Mouse (Mus musculus): Measurements from ENCODE around the gene Slc35c2.
A peak's percentile ranks its signal among the peaks of the same experiment; 100 is the strongest.

The Slc35c2 gene

DNA sequence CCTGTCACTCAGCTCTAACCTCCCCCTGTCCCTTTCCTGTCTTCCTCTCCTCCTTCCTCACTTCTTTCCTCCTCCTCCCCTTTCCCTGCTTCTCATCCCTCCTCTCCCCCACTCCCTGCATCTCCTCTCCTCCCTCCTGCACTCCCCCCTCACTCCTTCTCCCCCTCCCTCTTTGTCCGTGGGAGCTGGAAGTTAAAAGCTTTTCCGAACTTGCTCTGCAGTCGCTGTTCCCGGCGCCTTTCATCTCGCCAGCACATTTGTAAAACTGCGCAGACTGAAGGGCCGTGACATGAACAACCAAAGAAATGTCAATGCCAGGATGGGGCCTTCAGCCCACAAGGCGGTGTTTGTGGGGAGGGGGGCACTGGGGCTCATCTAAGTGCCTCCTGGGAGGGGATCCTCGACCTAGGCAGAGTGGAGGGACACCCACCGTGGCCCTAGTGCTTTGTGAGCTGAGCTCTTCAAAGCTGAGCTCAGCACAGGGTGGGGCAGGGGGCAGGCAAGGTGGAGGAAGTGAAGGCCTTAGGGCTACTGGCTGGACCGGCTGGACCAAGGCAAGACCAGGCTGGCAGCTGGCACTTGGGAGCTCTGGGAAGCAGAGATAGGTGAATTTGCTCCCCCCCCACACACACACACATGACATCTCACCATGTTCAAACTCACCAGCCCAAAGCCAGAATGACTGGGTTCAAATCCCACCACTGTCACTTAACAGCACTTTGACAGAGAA, 49.1 kb downstream of the Slc35c2 start:
- DNase-seq (ENCODE audit: low read depth, low spot score): no peak

DNA sequence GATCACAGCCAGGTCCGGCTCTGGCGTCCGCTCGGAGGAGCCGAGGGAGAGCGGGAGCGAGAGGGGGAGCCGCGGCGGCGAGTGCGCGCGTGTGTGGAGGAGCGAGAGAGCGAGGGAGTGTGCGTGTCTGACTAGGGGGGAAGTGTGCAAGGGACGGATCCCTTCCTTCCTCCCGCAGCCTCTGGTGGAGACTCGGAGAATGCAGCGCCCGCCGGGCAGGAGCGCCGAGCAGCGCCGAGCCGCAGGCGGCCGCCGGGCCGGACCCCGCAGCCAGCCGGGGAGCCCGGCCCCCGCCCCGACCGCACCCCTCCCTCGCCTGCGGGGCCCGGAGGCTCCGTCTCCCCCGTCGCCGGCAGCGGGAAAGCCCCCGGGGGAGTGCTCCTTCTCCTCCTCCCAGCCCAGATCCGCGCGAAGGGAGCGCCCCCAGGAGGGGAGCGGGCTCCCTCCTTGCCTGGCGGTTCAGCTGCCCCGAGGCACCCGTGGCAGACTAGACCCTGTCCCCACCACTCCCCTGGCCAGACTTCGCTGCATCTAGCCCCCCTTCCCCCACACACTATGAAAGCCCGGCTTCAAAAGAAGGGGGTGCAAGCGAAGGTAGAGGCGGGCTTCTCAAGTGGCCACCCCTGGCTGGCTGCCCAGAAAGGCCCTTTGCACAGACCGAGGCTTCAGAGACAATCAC, 52.9 kb downstream of the Slc35c2 start, which contains the start of gene Cdh22:
Gene Cdh22 (minus strand): TSS at position 241 of the 679 bp plus-strand sequence.
- DNase-seq (ENCODE audit: low read depth, low spot score): peak; percentile 20

GRCm38 (mm10) chr2:165234291-165234612, 53.4 kb downstream of the Slc35c2 start:
- DNase-seq (ENCODE audit: low read depth, low spot score): no peak

DNA sequence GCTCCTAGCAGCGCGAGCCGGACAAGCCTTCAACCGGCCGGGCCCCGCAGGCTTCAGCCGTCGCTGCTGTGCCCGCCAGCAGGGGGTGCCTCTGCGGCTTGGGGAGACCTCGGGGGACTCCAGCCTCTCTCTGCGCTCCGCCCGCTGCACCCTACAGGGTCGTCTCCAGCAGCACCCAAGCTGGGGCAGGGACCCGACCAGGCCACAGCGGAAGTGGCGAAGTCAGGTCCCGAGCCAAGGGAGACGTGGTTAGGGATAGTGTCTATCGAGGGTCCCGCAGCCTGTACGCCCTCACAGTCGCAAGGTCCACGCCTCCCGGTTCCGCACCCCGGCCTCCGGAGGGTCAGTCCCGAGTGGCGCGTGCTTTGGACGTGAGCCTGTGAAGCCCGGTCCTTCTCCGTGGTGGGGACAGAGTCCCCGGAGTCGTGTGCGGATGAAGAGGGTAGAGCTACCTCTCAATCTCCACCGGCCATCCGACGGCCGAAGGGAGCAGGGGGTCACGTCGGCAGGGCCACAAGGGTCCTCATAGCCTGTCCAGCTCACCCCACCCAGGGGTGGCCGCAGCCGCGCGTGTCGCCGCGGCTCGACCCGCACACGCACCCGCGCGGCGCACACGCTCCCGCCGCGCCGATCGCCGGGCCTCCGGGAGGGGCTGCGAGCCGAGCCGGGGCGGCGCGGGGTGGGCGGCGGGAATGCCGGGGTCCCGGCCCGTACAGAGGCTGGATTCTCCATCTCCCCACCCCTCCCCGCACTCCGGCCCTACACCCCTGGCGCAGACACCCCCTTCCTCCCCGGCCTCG, 54.0 kb downstream of the Slc35c2 start:
- DNase-seq (ENCODE audit: low read depth, low spot score): no peak

GRCm38 (mm10) chr2:165229050-165229449, 58.6 kb downstream of the Slc35c2 start:
- DNase-seq (ENCODE audit: low read depth, low spot score): no peak
